Mouse (Mus musculus) small intestine, adult 2 months (tissue): Measurements from ENCODE around the gene Krt2. TPM values are rescaled to one million over a fixed set of nuclear protein-coding genes. Genes with fewer than 3 reads are reported as not detected.
A peak's percentile ranks its signal among the peaks of the same experiment; 100 is the strongest.

Source experiments
- H3K27ac ChIP-seq: fragments of 200-500 bp; 2 replicates; pipeline ENCODE4 v1.5.1; 2012; ENCODE audit warnings: low read depth, low read length, control low read depth, inconsistent platforms; ENCODE audit not compliant: insufficient read depth
- H3K27me3 ChIP-seq: fragments of 200-500 bp; 2 replicates; pipeline ENCODE4 v1.6.1; 2012; ENCODE audit warnings: mild to moderate bottlenecking, moderate library complexity, low read length, inconsistent platforms; ENCODE audit not compliant: control insufficient read depth, insufficient read depth
- H3K36me3 ChIP-seq: fragments of 200-500 bp; 2 replicates; pipeline ENCODE4 v1.6.1; 2012; ENCODE audit warnings: mild to moderate bottlenecking, low read length, control low read depth, inconsistent platforms; ENCODE audit not compliant: control insufficient read depth, insufficient read depth
- H3K4me1 ChIP-seq: fragments of 200-500 bp; 2 replicates; pipeline ENCODE4 v1.6.1; 2012; ENCODE audit warnings: low read length, inconsistent platforms, mixed read lengths; ENCODE audit not compliant: control insufficient read depth, insufficient read depth, insufficient read length
- H3K4me3 ChIP-seq: fragments of 200-500 bp; 2 replicates; pipeline ENCODE4 v1.5.1; 2012; ENCODE audit warnings: low read depth, mild to moderate bottlenecking, control low read depth, inconsistent platforms, low read length, moderate library complexity
- CTCF ChIP-seq: fragments of 200-500 bp; IDR thresholded peaks from 2 replicates; pipeline ENCODE4 v1.5.1; 2012; ENCODE audit warnings: low read depth, mild to moderate bottlenecking, control low read depth, inconsistent platforms, low read length, moderate library complexity, mixed read lengths; ENCODE audit not compliant: insufficient replicate concordance, insufficient read length; ENCODE audit errors: extremely low read depth
- POLR2A ChIP-seq: fragments of 200-500 bp; IDR thresholded peaks from 2 replicates; pipeline ENCODE4 v1.6.1; 2012; ENCODE audit warnings: low read depth, mild to moderate bottlenecking, control low read depth, inconsistent platforms, low read length, moderate library complexity
- WGBS: fragments of 180-500 bp; shearing (Covaris S2); methylation state at CpG from one replicate; pipeline ENCODE4 v1.1.7; 2018; 5-methylcytosine and 5-hydroxymethylcytosine counted together
- polyA plus RNA-seq: library from polyadenylated mRNA; depleted of rRNA; stranded (reverse); fragments of >200 nt; gene quantifications from 2 replicates; pipeline ENCODE4 v1.2.3, GENCODE M21; 2012

Gene Krt2
- polyA plus RNA-seq, 1 experiment: not detected

- H3K27ac ChIP-seq: no peak overlapping the region
- TF ChIP-seq POLR2A (no peak), CTCF (no peak)
Observed at GRCm38 (mm10) chr15:101854294-101854693, 36.3 kb upstream of the Krt2 start.

GRCm38 (mm10) chr15:101852571-101852970 is 34.6 kb upstream of the Krt2 start:
- H3K36me3 ChIP-seq: no peaks in the 10 kb centered on the region
- TF ChIP-seq CTCF (no peak), POLR2A (no peak)
- no peak overlapping the region for H3K4me3 ChIP-seq
- H3K27ac ChIP-seq: no peak overlapping the region
- peaks cover 6% of the 10 kb centered on the region for H3K27me3 ChIP-seq
- 19% methylated on average over 5 of the region's 5 CpGs for WGBS
- H3K4me1 ChIP-seq: peaks cover 3% of the 10 kb centered on the region; the same call in 1 of the 2 replicates

More at GRCm38 (mm10) chr15:101854294-101854693, 36.3 kb upstream of the Krt2 start:
- 18% methylated on average over 5 of the region's 5 CpGs for WGBS
- peaks cover 3% of the 10 kb centered on the region; the same call in 1 of the 2 replicates for H3K4me1 ChIP-seq
- H3K4me3 ChIP-seq: no peak overlapping the region
- H3K27me3 ChIP-seq: peaks cover 6% of the 10 kb centered on the region
- H3K36me3 ChIP-seq: no peaks in the 10 kb centered on the region

GRCm38 (mm10) chr15:101850694-101851093 is 32.7 kb upstream of the Krt2 start, which contains the start of gene Krt1:
Gene Krt1, minus strand, starts transcription at chr15:101850794.
- no peaks in the 10 kb centered on the region for H3K36me3 ChIP-seq
- no peaks in the 10 kb centered on the region; the same call in 1 of the 2 replicates for H3K4me1 ChIP-seq
- 36% methylated on average over 6 of the region's 6 CpGs for WGBS
- peaks cover 13% of the 10 kb centered on the region for H3K27me3 ChIP-seq
- H3K4me3 ChIP-seq: no peak within 1 kb of the TSS
- no peak within 1 kb of the TSS for H3K27ac ChIP-seq
- no peak for TF ChIP-seq CTCF
- no peak for TF ChIP-seq POLR2A

- H3K27ac ChIP-seq: no peak overlapping the region
Observed at GRCm38 (mm10) chr15:101845971-101846403, 28.0 kb upstream of the Krt2 start.

GRCm38 (mm10) chr15:101843192-101843591 is 25.2 kb upstream of the Krt2 start:
- no peak overlapping the region for H3K4me3 ChIP-seq
- no peaks in the 10 kb centered on the region; the same call in 1 of the 2 replicates for H3K4me1 ChIP-seq
- no peak overlapping the region for H3K27ac ChIP-seq
- 40% methylated on average over 9 of the region's 9 CpGs for WGBS
- H3K27me3 ChIP-seq: peaks cover 22% of the 10 kb centered on the region
- TF ChIP-seq CTCF (no peak), POLR2A (no peak)
- H3K36me3 ChIP-seq: no peaks in the 10 kb centered on the region

More at GRCm38 (mm10) chr15:101845971-101846403, 28.0 kb upstream of the Krt2 start:
- Histone ChIP-seq H3K4me1 (no peaks in the 10 kb centered on the region; the same call in 1 of the 2 replicates), H3K36me3 (no peaks in the 10 kb centered on the region), H3K4me3 (peak overlapping the region; percentile 37), H3K27me3 (peaks cover 22% of the 10 kb centered on the region)
- no peak for TF ChIP-seq CTCF
- TF ChIP-seq POLR2A: no peak
- 2% methylated on average over 34 of the region's 37 CpGs for WGBS

GRCm38 (mm10) chr15:101834784-101835328 is 16.9 kb upstream of the Krt2 start:
- TF ChIP-seq CTCF (no peak), POLR2A (no peak)
- Histone ChIP-seq H3K4me1 (no peaks in the 10 kb centered on the region), H3K27ac (no peak overlapping the region), H3K36me3 (no peaks in the 10 kb centered on the region), H3K4me3 (no peak overlapping the region), H3K27me3 (0 out of 2 replicates have a peak, but pooled peaks cover 3% of the 10 kb centered on the region)
- WGBS: 39% methylated on average over 5 of the region's 5 CpGs

- 0 out of 2 replicates have a peak, but pooled peaks cover 3% of the 10 kb centered on the region for H3K27me3 ChIP-seq
- H3K4me1 ChIP-seq: no peaks in the 10 kb centered on the region
- no peak for TF ChIP-seq CTCF
- no peak for TF ChIP-seq POLR2A
- H3K27ac ChIP-seq: no peak overlapping the region
- whole genome bisulfite sequencing: 44% methylated on average over 6 of the region's 6 CpGs
- no peaks in the 10 kb centered on the region for H3K36me3 ChIP-seq
- H3K4me3 ChIP-seq: no peak overlapping the region
Observed at GRCm38 (mm10) chr15:101833131-101833530, 15.2 kb upstream of the Krt2 start.
